Mouse (Mus musculus) cerebellum, adult 2 months (tissue): Measurements from ENCODE around the gene Crybb2.

Experiments used
- CTCF ChIP-seq: fragments of 200-500 bp; IDR thresholded peaks from 2 replicates; pipeline ENCODE4 v1.5.1; 2011; ENCODE audit warnings: low read depth, mild to moderate bottlenecking, control low read depth, low read length, moderate library complexity, borderline replicate concordance; ENCODE audit not compliant: insufficient read depth
- POLR2A ChIP-seq: fragments of 200-500 bp; IDR thresholded peaks from 2 replicates; pipeline ENCODE4 v1.6.1; 2011; ENCODE audit warnings: low read length, control low read depth, borderline replicate concordance; ENCODE audit not compliant: insufficient read depth

DNA sequence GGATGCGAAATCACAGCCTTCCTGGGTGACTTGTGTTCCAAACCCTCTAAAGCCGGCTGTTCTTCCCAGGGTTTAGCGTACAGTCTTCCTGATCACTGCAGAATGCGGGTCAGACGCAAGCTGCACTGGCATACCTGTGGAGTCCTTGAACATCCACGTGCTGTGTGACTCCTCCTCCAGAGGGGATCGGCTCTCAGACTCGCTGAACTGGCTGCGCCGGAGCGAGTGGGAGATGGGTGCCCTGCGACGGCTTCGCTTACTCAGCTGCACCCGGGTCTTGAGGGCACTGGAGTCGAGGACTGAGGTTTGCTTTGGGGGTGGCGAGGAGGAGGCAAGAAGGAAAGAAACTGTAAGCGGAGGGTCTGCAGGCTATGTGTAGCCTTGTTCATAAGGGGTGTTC, 25.5 kb upstream of the Crybb2 start:
- TF ChIP-seq CTCF (no peak), POLR2A (no peak)
